Mouse (Mus musculus): ENCODE measurements at regions not wholly inside any gene's neighbourhood (a gene's known extent, or its start where the extent isn't known, plus 50 kb on each side); places are given as distances from the start of the nearest gene placed in this dataset.

- H3K27ac ChIP-seq (ENCODE audit: insufficient read depth, low read length), result no peak overlapping the region
- TF ChIP-seq POLR2A (IDR thresholded peaks at IDR 0.05; ENCODE audit: low read depth, low read length) (no peak), CTCF (IDR thresholded peaks at IDR 0.05; ENCODE audit: extremely low read depth, insufficient read depth, insufficient read length, insufficient replicate concordance) (no peak)
- no peaks in the 10 kb centered on the region for H3K36me3 ChIP-seq (ENCODE audit: control insufficient read depth, insufficient read depth, low read length)
- DNase-seq (ENCODE audit: low read depth in 1 of 2, low spot score in 2 of 2), result no peak
- H3K27me3 ChIP-seq (ENCODE audit: control insufficient read depth, insufficient read depth, low read length), result no peaks in the 10 kb centered on the region
- WGBS, result 91% methylated on average over 8 of the region's 8 CpGs
- H3K4me3 ChIP-seq (ENCODE audit: extremely low read depth, insufficient read depth, insufficient read length), result no peak overlapping the region
- H3K4me1 ChIP-seq (ENCODE audit: control insufficient read depth, insufficient read depth, insufficient read length), result no peaks in the 10 kb centered on the region
Observed at GRCm38 (mm10) chr8:128056251-128056650, 302.2 kb upstream of the Nrp1 start.

GRCm38 (mm10) chr8:128057845-128058244 lies 300.6 kb upstream of the Nrp1 start:
- H3K27ac ChIP-seq (ENCODE audit: insufficient read depth, low read length), result no peak overlapping the region
- no peak for TF ChIP-seq CTCF (IDR thresholded peaks at IDR 0.05; ENCODE audit: extremely low read depth, insufficient read depth, insufficient read length, insufficient replicate concordance)
- TF ChIP-seq POLR2A (IDR thresholded peaks at IDR 0.05; ENCODE audit: low read depth, low read length), result no peak
- H3K27me3 ChIP-seq (ENCODE audit: control insufficient read depth, insufficient read depth, low read length), result no peaks in the 10 kb centered on the region
- no peaks in the 10 kb centered on the region for H3K36me3 ChIP-seq (ENCODE audit: control insufficient read depth, insufficient read depth, low read length)
- no peak for DNase-seq (ENCODE audit: low read depth in 1 of 2, low spot score in 2 of 2)
- no peak overlapping the region for H3K4me3 ChIP-seq (ENCODE audit: extremely low read depth, insufficient read depth, insufficient read length)
- WGBS, result 73% methylated on average over 6 of the region's 6 CpGs
- H3K4me1 ChIP-seq (ENCODE audit: control insufficient read depth, insufficient read depth, insufficient read length), result no peaks in the 10 kb centered on the region

DNA sequence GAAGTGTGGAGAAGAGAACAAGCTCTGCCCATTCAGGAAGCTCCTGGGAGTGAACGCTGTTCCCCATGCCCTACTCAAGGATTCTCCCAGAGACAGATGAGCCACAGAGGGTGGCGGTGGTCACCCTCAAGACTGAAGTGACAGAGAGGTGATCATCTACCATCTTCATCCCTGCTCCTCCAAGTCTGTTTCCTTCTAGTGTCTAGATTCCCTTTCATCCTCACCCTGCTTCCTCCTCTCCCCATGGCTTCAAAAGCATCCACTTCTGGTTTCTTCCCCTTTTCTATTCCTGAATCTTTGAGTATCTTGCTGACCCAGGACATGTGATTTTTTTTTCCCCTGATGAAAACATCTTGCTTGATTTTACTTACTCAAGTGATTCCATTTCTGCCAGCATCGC lies 298.6 kb upstream of the Nrp1 start:
- WGBS, result 86% methylated on average over 3 of the region's 3 CpGs
- no peak overlapping the region for H3K4me3 ChIP-seq (ENCODE audit: extremely low read depth, insufficient read depth, insufficient read length)
- DNase-seq (ENCODE audit: low read depth in 1 of 2, low spot score in 2 of 2), result no peak
- no peaks in the 10 kb centered on the region for H3K27me3 ChIP-seq (ENCODE audit: control insufficient read depth, insufficient read depth, low read length)
- H3K4me1 ChIP-seq (ENCODE audit: control insufficient read depth, insufficient read depth, insufficient read length), result no peaks in the 10 kb centered on the region
- no peaks in the 10 kb centered on the region for H3K36me3 ChIP-seq (ENCODE audit: control insufficient read depth, insufficient read depth, low read length)
- no peak overlapping the region for H3K27ac ChIP-seq (ENCODE audit: insufficient read depth, low read length)
- TF ChIP-seq CTCF (IDR thresholded peaks at IDR 0.05; ENCODE audit: extremely low read depth, insufficient read depth, insufficient read length, insufficient replicate concordance) (no peak), POLR2A (IDR thresholded peaks at IDR 0.05; ENCODE audit: low read depth, low read length) (no peak)

DNA sequence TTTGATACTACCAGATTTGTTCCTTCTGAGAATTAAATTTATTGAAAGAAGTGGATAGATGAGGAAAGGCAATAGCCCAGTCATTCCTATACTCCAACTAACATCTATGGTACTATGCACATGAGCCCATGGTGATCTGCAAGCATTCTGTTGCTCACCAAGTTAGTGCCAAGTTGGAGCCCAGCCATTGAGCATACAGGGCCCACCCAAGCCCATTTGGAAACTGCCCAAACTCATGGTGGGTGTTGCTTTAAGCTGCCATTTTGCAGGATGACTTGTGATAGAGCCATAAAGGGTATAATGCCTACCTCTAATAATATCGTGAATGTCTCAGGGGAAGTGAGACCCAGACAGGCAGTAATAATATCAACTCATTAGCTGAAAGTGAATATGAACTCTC lies 294.2 kb upstream of the Nrp1 start:
- H3K27ac ChIP-seq (ENCODE audit: insufficient read depth, low read length), result no peak overlapping the region
- 85% methylated on average over 1 of the region's 1 CpGs for WGBS
- peaks cover 3% of the 10 kb centered on the region; the same call in 1 of the 2 replicates for H3K4me1 ChIP-seq (ENCODE audit: control insufficient read depth, insufficient read depth, insufficient read length)

GRCm38 (mm10) chr8:128065127-128065526 lies 293.3 kb upstream of the Nrp1 start:
- H3K4me3 ChIP-seq (ENCODE audit: extremely low read depth, insufficient read depth, insufficient read length), result no peak overlapping the region
- no peaks in the 10 kb centered on the region for H3K27me3 ChIP-seq (ENCODE audit: control insufficient read depth, insufficient read depth, low read length)
- no peak for TF ChIP-seq POLR2A (IDR thresholded peaks at IDR 0.05; ENCODE audit: low read depth, low read length)
- no peak for TF ChIP-seq CTCF (IDR thresholded peaks at IDR 0.05; ENCODE audit: extremely low read depth, insufficient read depth, insufficient read length, insufficient replicate concordance)
- peaks cover 3% of the 10 kb centered on the region; the same call in 1 of the 2 replicates for H3K4me1 ChIP-seq (ENCODE audit: control insufficient read depth, insufficient read depth, insufficient read length)
- DNase-seq (ENCODE audit: low read depth in 1 of 2, low spot score in 2 of 2), result no peak
- no peak overlapping the region for H3K27ac ChIP-seq (ENCODE audit: insufficient read depth, low read length)
- WGBS, result 91% methylated on average over 2 of the region's 2 CpGs
- H3K36me3 ChIP-seq (ENCODE audit: control insufficient read depth, insufficient read depth, low read length), result no peaks in the 10 kb centered on the region

More for the DNA sequence above, 294.2 kb upstream of the Nrp1 start:
- Histone ChIP-seq H3K4me3 (ENCODE audit: extremely low read depth, insufficient read depth, insufficient read length) (no peak overlapping the region), H3K36me3 (ENCODE audit: control insufficient read depth, insufficient read depth, low read length) (no peaks in the 10 kb centered on the region), H3K27me3 (ENCODE audit: control insufficient read depth, insufficient read depth, low read length) (no peaks in the 10 kb centered on the region)
- no peak for DNase-seq (ENCODE audit: low read depth in 1 of 2, low spot score in 2 of 2)
- TF ChIP-seq POLR2A (IDR thresholded peaks at IDR 0.05; ENCODE audit: low read depth, low read length) (no peak), CTCF (IDR thresholded peaks at IDR 0.05; ENCODE audit: extremely low read depth, insufficient read depth, insufficient read length, insufficient replicate concordance) (no peak)

- Histone ChIP-seq H3K4me3 (ENCODE audit: extremely low read depth, insufficient read depth, insufficient read length) (no peak overlapping the region), H3K36me3 (ENCODE audit: control insufficient read depth, insufficient read depth, low read length) (no peaks in the 10 kb centered on the region), H3K4me1 (ENCODE audit: control insufficient read depth, insufficient read depth, insufficient read length) (peaks cover 3% of the 10 kb centered on the region; the same call in 1 of the 2 replicates), H3K27ac (ENCODE audit: insufficient read depth, low read length) (no peak overlapping the region), H3K27me3 (ENCODE audit: control insufficient read depth, insufficient read depth, low read length) (no peaks in the 10 kb centered on the region)
- WGBS, result 81% methylated on average over 7 of the region's 7 CpGs
- TF ChIP-seq CTCF (IDR thresholded peaks at IDR 0.05; ENCODE audit: extremely low read depth, insufficient read depth, insufficient read length, insufficient replicate concordance), result no peak
- TF ChIP-seq POLR2A (IDR thresholded peaks at IDR 0.05; ENCODE audit: low read depth, low read length), result no peak
- no peak for DNase-seq (ENCODE audit: low read depth in 1 of 2, low spot score in 2 of 2)
Observed at GRCm38 (mm10) chr8:128065964-128066680, 292.3 kb upstream of the Nrp1 start.

- Histone ChIP-seq H3K27me3 (ENCODE audit: control insufficient read depth, insufficient read depth, low read length) (no peaks in the 10 kb centered on the region), H3K27ac (ENCODE audit: insufficient read depth, low read length) (no peak overlapping the region), H3K36me3 (ENCODE audit: control insufficient read depth, insufficient read depth, low read length) (no peaks in the 10 kb centered on the region), H3K4me3 (ENCODE audit: extremely low read depth, insufficient read depth, insufficient read length) (no peak overlapping the region), H3K4me1 (ENCODE audit: control insufficient read depth, insufficient read depth, insufficient read length) (peaks cover 3% of the 10 kb centered on the region; the same call in 1 of the 2 replicates)
- WGBS, result 77% methylated on average over 2 of the region's 2 CpGs
- no peak for TF ChIP-seq POLR2A (IDR thresholded peaks at IDR 0.05; ENCODE audit: low read depth, low read length)
- TF ChIP-seq CTCF (IDR thresholded peaks at IDR 0.05; ENCODE audit: extremely low read depth, insufficient read depth, insufficient read length, insufficient replicate concordance), result no peak
- no peak for DNase-seq (ENCODE audit: low read depth in 1 of 2, low spot score in 2 of 2)
Observed at GRCm38 (mm10) chr8:128069749-128070148, 288.7 kb upstream of the Nrp1 start.
